Mouse (Mus musculus) stomach, embryonic 14.5 days (tissue): Measurements from ENCODE around the gene Gm20388. TPM values are rescaled to one million over a fixed set of nuclear protein-coding genes. Genes with fewer than 3 reads are reported as not detected.
A peak's percentile ranks its signal among the peaks of the same experiment; 100 is the strongest.
"Not testable (repeated sequence)": the region's sequence is repeated elsewhere in the genome, so short reads cannot be mapped to it uniquely, and the experiment has no call there.

ENCODE experiments used
- ATAC-seq: fragments of 200-750 bp; cut with Nextera tagmentation; 2 replicates; pipeline ENCODE4 v1.8.0; 2017; ENCODE audit warnings: low read depth, moderate TSS enrichment; ENCODE audit not compliant: insufficient number of reproducible peaks, insufficient read depth, low FRiP score
- H3K27ac ChIP-seq: fragments of 300-500 bp; sonication (generic); 2 replicates; pipeline ENCODE4 v1.5.1; 2014; ENCODE audit warnings: mild to moderate bottlenecking, low read length, moderate library complexity, mixed read lengths
- H3K27me3 ChIP-seq: fragments of 300-500 bp; sonication (generic); 2 replicates; pipeline ENCODE4 v1.6.1; 2014; ENCODE audit warnings: low read length, control low read depth, mixed read lengths; ENCODE audit not compliant: control insufficient read depth, insufficient read depth
- H3K36me3 ChIP-seq: fragments of 300-500 bp; sonication (generic); 2 replicates; pipeline ENCODE4 v1.6.1; 2014; ENCODE audit warnings: mild to moderate bottlenecking, control low read depth, low read length, moderate library complexity, mixed read lengths; ENCODE audit not compliant: control insufficient read depth, insufficient read depth
- H3K4me1 ChIP-seq: fragments of 300-500 bp; sonication (generic); 2 replicates; pipeline ENCODE4 v1.6.1; 2014; ENCODE audit warnings: low read length, control low read depth, mixed read lengths; ENCODE audit not compliant: control insufficient read depth, insufficient read depth
- H3K4me2 ChIP-seq: fragments of 300-500 bp; sonication (generic); replicated peaks from 2 replicates; pipeline ENCODE4 v1.6.1; 2014; ENCODE audit warnings: low read depth, low read length, control low read depth
- H3K4me3 ChIP-seq: fragments of 300-500 bp; sonication (generic); 2 replicates; pipeline ENCODE4 v1.5.1; 2014; ENCODE audit warnings: low read depth, low read length, control low read depth
- H3K9ac ChIP-seq: fragments of 300-500 bp; sonication (generic); replicated peaks from 2 replicates; pipeline ENCODE4 v1.6.1; 2014; ENCODE audit warnings: low read depth, mild to moderate bottlenecking, control low read depth, low read length, moderate library complexity, mixed read lengths
- H3K9me3 ChIP-seq: fragments of 300-500 bp; sonication (generic); 2 replicates; pipeline ENCODE4 v1.6.1; 2016; ENCODE audit warnings: low read depth, low read length, control low read depth; ENCODE audit not compliant: control insufficient read depth
- WGBS: fragments of 180-500 bp; shearing (Covaris S2); extraction: QIAGEN DNeasy Blood & Tissue Kit; methylation state at CpG from one replicate; pipeline ENCODE4 v1.1.7; 2014; 5-methylcytosine and 5-hydroxymethylcytosine counted together
- polyA plus RNA-seq: library from polyadenylated mRNA; unstranded; fragments of >200 nt; fragmentation: Nextera tagmentation; extraction: Ambion mirVana; gene quantifications from 2 replicates; pipeline ENCODE4 v1.2.1, GENCODE M21; 2014

Gm20388 gene
- polyA plus RNA-seq, 1 experiment from 2014 or later: 11.4 TPM

- Histone ChIP-seq H3K27me3 (peaks cover 4% of the 10 kb centered on the region; the same call in 1 of the 2 replicates), H3K27ac (no peak overlapping the region), H3K4me1 (peaks cover 2% of the 10 kb centered on the region; the same call in 1 of the 2 replicates), H3K36me3 (no peaks in the 10 kb centered on the region), H3K4me2 (peak overlapping the region; percentile 54), H3K4me3 (peak overlapping the region; percentile 22), H3K9me3 (no peaks in the 10 kb centered on the region), H3K9ac (no peak overlapping the region)
- WGBS: 4% methylated on average over 8 of the region's 8 CpGs
- no peak for ATAC-seq
These were observed 3717.8 kb downstream of the Gm20388 start for GRCm38 (mm10) chr8:123628253-123628967.

- H3K27ac ChIP-seq: no peak overlapping the region
- no peaks in the 10 kb centered on the region for H3K9me3 ChIP-seq
- no peak overlapping the region for H3K9ac ChIP-seq
- H3K4me1 ChIP-seq: peaks cover 2% of the 10 kb centered on the region; the same call in 1 of the 2 replicates
- peak overlapping the region; percentile 22 for H3K4me3 ChIP-seq
- WGBS: 8% methylated on average over 19 of the region's 19 CpGs
- no peaks in the 10 kb centered on the region for H3K36me3 ChIP-seq
- ATAC-seq: no peak
- H3K4me2 ChIP-seq: peak overlapping the region; percentile 54
- peaks cover 4% of the 10 kb centered on the region; the same call in 1 of the 2 replicates for H3K27me3 ChIP-seq
These were observed 3718.5 kb downstream of the Gm20388 start for GRCm38 (mm10) chr8:123628968-123629755.

- Histone ChIP-seq H3K4me1 (peaks cover 2% of the 10 kb centered on the region; the same call in 1 of the 2 replicates), H3K9me3 (no peaks in the 10 kb centered on the region), H3K27ac (no peak overlapping the region), H3K4me2 (peak overlapping the region; percentile 32; the same call in 1 of the 2 replicates), H3K27me3 (peaks cover 4% of the 10 kb centered on the region; the same call in 1 of the 2 replicates), H3K36me3 (no peaks in the 10 kb centered on the region), H3K9ac (no peak overlapping the region), H3K4me3 (no peak overlapping the region)
- 33% methylated on average over 10 of the region's 10 CpGs for WGBS
- ATAC-seq: no peak
These were observed 3719.4 kb downstream of the Gm20388 start for GRCm38 (mm10) chr8:123630058-123630457.

GRCm38 (mm10) chr8:123630841-123631251, 3720.2 kb downstream of the Gm20388 start:
- 22% methylated on average over 12 of the region's 12 CpGs for WGBS
- ATAC-seq: no peak
- H3K9ac ChIP-seq: no peak overlapping the region

GRCm38 (mm10) chr8:123631746-123632145, 3721.1 kb downstream of the Gm20388 start:
- not testable (repeated sequence) for H3K27me3 ChIP-seq, H3K4me3 ChIP-seq, H3K4me1 ChIP-seq, H3K36me3 ChIP-seq, H3K9ac ChIP-seq, H3K9me3 ChIP-seq, H3K27ac ChIP-seq, ATAC-seq, H3K4me2 ChIP-seq
- WGBS: 69% methylated on average over 3 of the region's 3 CpGs

More at GRCm38 (mm10) chr8:123630841-123631251, 3720.2 kb downstream of the Gm20388 start:
- peak overlapping the region; percentile 15; the same call in 1 of the 2 replicates for H3K4me3 ChIP-seq
- peaks cover 2% of the 10 kb centered on the region; the same call in 1 of the 2 replicates for H3K4me1 ChIP-seq
- no peaks in the 10 kb centered on the region; the same call in 1 of the 2 replicates for H3K27me3 ChIP-seq
- H3K4me2 ChIP-seq: peak overlapping the region; percentile 32
- H3K9me3 ChIP-seq: no peaks in the 10 kb centered on the region
- H3K27ac ChIP-seq: no peak overlapping the region
- no peaks in the 10 kb centered on the region for H3K36me3 ChIP-seq

GRCm38 (mm10) chr8:123632257-123632656, 3721.6 kb downstream of the Gm20388 start:
- Histone ChIP-seq H3K4me1 (peaks cover 2% of the 10 kb centered on the region; the same call in 1 of the 2 replicates), H3K27ac (no peak overlapping the region), H3K27me3 (no peaks in the 10 kb centered on the region), H3K36me3 (no peaks in the 10 kb centered on the region), H3K4me2 (no peak overlapping the region), H3K4me3 (no peak overlapping the region), H3K9me3 (no peaks in the 10 kb centered on the region), H3K9ac (no peak overlapping the region)
- 77% methylated on average over 4 of the region's 4 CpGs for whole genome bisulfite sequencing
- no peak for ATAC-seq

- Histone ChIP-seq H3K4me1 (no peaks in the 10 kb centered on the region; the same call in 1 of the 2 replicates), H3K9ac (no peak overlapping the region), H3K4me2 (no peak overlapping the region), H3K27ac (no peak overlapping the region), H3K36me3 (no peaks in the 10 kb centered on the region), H3K4me3 (no peak overlapping the region), H3K27me3 (no peaks in the 10 kb centered on the region), H3K9me3 (no peaks in the 10 kb centered on the region)
- ATAC-seq: no peak
- 59% methylated on average over 7 of the region's 7 CpGs for WGBS
These were observed 3723.2 kb downstream of the Gm20388 start for GRCm38 (mm10) chr8:123633801-123634200.

GRCm38 (mm10) chr8:123634395-123635131, 3723.9 kb downstream of the Gm20388 start:
- H3K9me3 ChIP-seq: no peaks in the 10 kb centered on the region
- H3K4me1 ChIP-seq: no peaks in the 10 kb centered on the region
- H3K4me3 ChIP-seq: no peak overlapping the region
- no peaks in the 10 kb centered on the region for H3K36me3 ChIP-seq
- no peak for ATAC-seq
- no peak overlapping the region for H3K4me2 ChIP-seq
- H3K9ac ChIP-seq: no peak overlapping the region
- H3K27me3 ChIP-seq: no peaks in the 10 kb centered on the region
- 33% methylated on average over 3 of the region's 3 CpGs for WGBS
- no peak overlapping the region for H3K27ac ChIP-seq
